Mouse (Mus musculus): ENCODE measurements around the gene Gng7. TPM values are rescaled to one million over a fixed set of nuclear protein-coding genes. Genes with fewer than 3 reads are reported as not detected.

The Gng7 gene
- polyA plus RNA-seq, 1 experiment from 2014 or later = 5.7 TPM

DNA sequence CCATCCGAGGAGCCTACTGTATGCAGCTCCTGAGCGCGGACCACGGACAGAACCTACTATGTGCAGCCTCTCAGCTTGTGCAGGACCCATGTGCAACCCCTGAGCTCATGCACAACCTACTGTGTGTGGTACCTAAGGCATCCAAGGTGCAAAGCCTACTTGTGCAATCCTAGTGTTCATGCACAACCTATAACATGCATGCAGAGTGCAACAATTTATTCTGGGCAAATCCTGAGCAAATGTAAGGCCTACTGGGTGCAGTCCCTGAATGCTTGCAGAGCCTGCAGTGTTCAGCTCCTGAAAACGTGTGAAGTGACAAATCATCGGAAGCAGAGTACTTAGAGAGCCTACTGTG, 78.0 kb downstream of the Gng7 start:
- H3K27me3 ChIP-seq (ENCODE audit: insufficient read depth, low read length) = peaks cover 34% of the 10 kb centered on the region
- H3K9ac ChIP-seq = no peak overlapping the region
- peak overlapping the region; percentile 77; the same call in 1 of the 2 replicates for H3K27ac ChIP-seq (ENCODE audit: low read depth)

GRCm38 (mm10) chr10:80936135-80936809, 78.5 kb downstream of the Gng7 start:
- peak overlapping the region; percentile 77; the same call in 1 of the 2 replicates for H3K27ac ChIP-seq (ENCODE audit: low read depth)
- peak overlapping the region; percentile 37 for H3K4me3 ChIP-seq (ENCODE audit: low read depth, low read length)
- peaks cover 39% of the 10 kb centered on the region for H3K27me3 ChIP-seq (ENCODE audit: insufficient read depth, low read length)
- H3K4me1 ChIP-seq (ENCODE audit: insufficient read depth) = peaks cover 66% of the 10 kb centered on the region
- TF ChIP-seq CTCF (IDR thresholded peaks at IDR 0.05; ENCODE audit: low read depth) = no peak
- no peaks in the 10 kb centered on the region for H3K36me3 ChIP-seq (ENCODE audit: insufficient read depth)
- H3K9me3 ChIP-seq (ENCODE audit: low read depth, low read length) = no peaks in the 10 kb centered on the region
- H3K9ac ChIP-seq = peak overlapping the region; percentile 46
- DNase-seq (peak; percentile 91), ATAC-seq (ENCODE audit: insufficient read depth) (peak; percentile 54; the same call in 1 of the 2 replicates)
- H3K4me2 ChIP-seq = peak overlapping the region; percentile 73
- 2% methylated on average over 37 of the region's 37 CpGs for WGBS

More for the DNA sequence above, 78.0 kb downstream of the Gng7 start:
- H3K36me3 ChIP-seq (ENCODE audit: insufficient read depth) = no peaks in the 10 kb centered on the region
- no peaks in the 10 kb centered on the region for H3K9me3 ChIP-seq (ENCODE audit: low read depth, low read length)
- TF ChIP-seq CTCF (IDR thresholded peaks at IDR 0.05; ENCODE audit: low read depth) = no peak
- H3K4me2 ChIP-seq = peak overlapping the region; percentile 73
- DNase-seq = no peak
- ATAC-seq (ENCODE audit: insufficient read depth) = no peak
- H3K4me3 ChIP-seq (ENCODE audit: low read depth, low read length) = peak overlapping the region; percentile 37
- 16% methylated on average over 6 of the region's 6 CpGs for WGBS
- H3K4me1 ChIP-seq (ENCODE audit: insufficient read depth) = peaks cover 61% of the 10 kb centered on the region

DNA sequence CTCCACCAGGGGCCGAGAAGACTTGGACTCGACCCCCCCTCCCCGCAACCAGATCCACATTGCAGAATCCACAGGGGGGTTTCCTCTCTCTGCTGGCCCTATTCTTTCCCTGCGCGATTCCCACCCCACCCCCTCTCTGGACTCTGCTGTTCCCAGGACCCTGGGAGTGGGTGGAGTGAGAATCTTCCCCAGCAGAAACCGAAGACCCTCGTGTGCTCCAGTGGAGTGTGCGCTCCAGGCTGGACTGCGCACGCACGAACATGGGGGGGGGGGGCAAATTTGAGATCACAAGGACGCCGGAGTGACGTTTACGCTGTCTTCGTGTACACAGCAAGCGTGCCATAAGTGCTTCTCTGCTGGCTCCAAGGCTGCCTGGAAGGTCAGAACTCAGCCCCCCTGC, 79.0 kb downstream of the Gng7 start:
- no peaks in the 10 kb centered on the region for H3K9me3 ChIP-seq (ENCODE audit: low read depth, low read length)
- peaks cover 44% of the 10 kb centered on the region for H3K27me3 ChIP-seq (ENCODE audit: insufficient read depth, low read length)
- 6% methylated on average over 17 of the region's 17 CpGs for WGBS
- H3K4me3 ChIP-seq (ENCODE audit: low read depth, low read length) = peak overlapping the region; percentile 37
- no peak for ATAC-seq (ENCODE audit: insufficient read depth)
- H3K9ac ChIP-seq = peak overlapping the region; percentile 46; the same call in 1 of the 2 replicates
- H3K27ac ChIP-seq (ENCODE audit: low read depth) = peak overlapping the region; percentile 77; the same call in 1 of the 2 replicates
- H3K36me3 ChIP-seq (ENCODE audit: insufficient read depth) = no peaks in the 10 kb centered on the region
- peaks cover 67% of the 10 kb centered on the region for H3K4me1 ChIP-seq (ENCODE audit: insufficient read depth)
- no peak for DNase-seq
- peak overlapping the region; percentile 73 for H3K4me2 ChIP-seq
- no peak for TF ChIP-seq CTCF (IDR thresholded peaks at IDR 0.05; ENCODE audit: low read depth)

DNA sequence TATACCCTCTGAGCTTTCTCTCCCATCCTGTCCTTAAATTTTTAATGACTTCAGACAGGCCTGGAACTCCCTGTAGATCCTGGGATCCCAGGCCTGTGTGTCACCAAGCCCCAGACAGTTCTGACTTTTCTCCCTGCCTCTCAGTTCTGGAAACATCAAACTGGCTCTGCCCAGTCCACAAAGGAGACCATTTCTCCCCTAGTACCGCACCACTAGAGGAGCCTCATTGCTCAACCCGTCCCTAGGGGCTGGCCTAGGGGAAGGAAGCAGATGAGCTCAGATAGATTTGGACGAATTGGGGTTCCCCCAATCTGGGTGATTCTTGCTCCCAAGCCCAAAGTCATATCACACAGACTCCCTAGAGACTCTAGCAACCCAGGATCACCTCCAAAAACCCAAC, 79.5 kb downstream of the Gng7 start:
- peaks cover 49% of the 10 kb centered on the region for H3K27me3 ChIP-seq (ENCODE audit: insufficient read depth, low read length)
- no peaks in the 10 kb centered on the region for H3K9me3 ChIP-seq (ENCODE audit: low read depth, low read length)
- H3K27ac ChIP-seq (ENCODE audit: low read depth) = 0 out of 2 replicates have a peak overlapping the region, but pooled peaks have one; percentile 33
- H3K36me3 ChIP-seq (ENCODE audit: insufficient read depth) = no peaks in the 10 kb centered on the region
- peak overlapping the region; percentile 73 for H3K4me2 ChIP-seq
- DNase-seq (no peak), ATAC-seq (ENCODE audit: insufficient read depth) (no peak)
- WGBS = 18% methylated on average over 3 of the region's 3 CpGs
- H3K4me3 ChIP-seq (ENCODE audit: low read depth, low read length) = no peak overlapping the region
- peaks cover 65% of the 10 kb centered on the region for H3K4me1 ChIP-seq (ENCODE audit: insufficient read depth)
- no peak overlapping the region for H3K9ac ChIP-seq
- no peak for TF ChIP-seq CTCF (IDR thresholded peaks at IDR 0.05; ENCODE audit: low read depth)

- peaks cover 58% of the 10 kb centered on the region for H3K4me1 ChIP-seq (ENCODE audit: insufficient read depth)
- no peak for ATAC-seq (ENCODE audit: insufficient read depth)
- H3K9me3 ChIP-seq (ENCODE audit: low read depth, low read length) = no peaks in the 10 kb centered on the region
- H3K4me3 ChIP-seq (ENCODE audit: low read depth, low read length) = no peak overlapping the region
- no peaks in the 10 kb centered on the region for H3K36me3 ChIP-seq (ENCODE audit: insufficient read depth)
- TF ChIP-seq CTCF (IDR thresholded peaks at IDR 0.05; ENCODE audit: low read depth) = no peak
- no peak overlapping the region for H3K9ac ChIP-seq
- 42% methylated on average over 14 of the region's 14 CpGs for WGBS
- no peak overlapping the region for H3K27ac ChIP-seq (ENCODE audit: low read depth)
- H3K27me3 ChIP-seq (ENCODE audit: insufficient read depth, low read length) = peaks cover 51% of the 10 kb centered on the region
- no peak for DNase-seq
- H3K4me2 ChIP-seq = no peak overlapping the region
These were observed 80.4 kb downstream of the Gng7 start for GRCm38 (mm10) chr10:80934136-80934985.

DNA sequence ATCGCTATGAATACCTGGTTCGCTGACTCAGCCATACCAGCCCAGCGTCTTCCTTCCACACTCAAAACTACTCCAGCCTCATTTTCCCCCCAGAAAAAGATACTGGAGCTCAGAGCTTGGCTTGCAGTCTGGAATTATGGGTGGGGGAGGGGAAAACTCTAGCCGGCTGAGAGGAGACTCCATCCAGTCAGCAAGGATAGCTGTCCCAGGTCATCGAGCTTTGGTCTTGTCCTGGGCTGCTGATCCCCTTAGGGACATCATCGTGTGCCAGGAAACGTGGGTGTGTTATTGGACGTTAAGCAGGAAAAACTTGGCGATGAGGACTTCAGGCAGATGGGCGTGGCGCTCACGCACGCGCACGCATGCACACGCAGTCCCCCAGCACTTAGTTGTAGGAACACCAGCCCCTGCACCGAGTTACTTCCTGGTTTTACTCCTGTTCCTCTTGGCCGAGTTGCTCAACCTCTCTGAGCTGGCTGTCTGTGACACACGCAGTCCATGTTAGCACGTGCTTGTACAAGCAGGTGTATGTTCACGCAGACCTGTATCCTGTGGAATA, 81.2 kb downstream of the Gng7 start:
- DNase-seq = peak; percentile 57

More for the DNA sequence above, 81.2 kb downstream of the Gng7 start:
- Histone ChIP-seq H3K27ac (ENCODE audit: low read depth) (no peak overlapping the region), H3K27me3 (ENCODE audit: insufficient read depth, low read length) (peaks cover 51% of the 10 kb centered on the region), H3K36me3 (ENCODE audit: insufficient read depth) (no peaks in the 10 kb centered on the region), H3K4me3 (ENCODE audit: low read depth, low read length) (peak overlapping the region; percentile 17), H3K9me3 (ENCODE audit: low read depth, low read length) (no peaks in the 10 kb centered on the region), H3K9ac (no peak overlapping the region), H3K4me1 (ENCODE audit: insufficient read depth) (peaks cover 52% of the 10 kb centered on the region), H3K4me2 (peak overlapping the region; percentile 96)
- ATAC-seq (ENCODE audit: insufficient read depth) = no peak
- no peak for TF ChIP-seq CTCF (IDR thresholded peaks at IDR 0.05; ENCODE audit: low read depth)
- 2% methylated on average over 21 of the region's 21 CpGs for WGBS
